Mouse (Mus musculus): ENCODE results near the gene Etv6. TPM values are rescaled to one million over a fixed set of nuclear protein-coding genes. Genes with fewer than 3 reads are reported as not detected.
"Not testable (repeated sequence)": the region's sequence is repeated elsewhere in the genome, so short reads cannot be mapped to it uniquely, and the experiment has no call there.

Etv6 gene
- total and polyA plus RNA-seq, 3 experiments: 12.6 to 25.9 TPM; not detected in 1

DNA sequence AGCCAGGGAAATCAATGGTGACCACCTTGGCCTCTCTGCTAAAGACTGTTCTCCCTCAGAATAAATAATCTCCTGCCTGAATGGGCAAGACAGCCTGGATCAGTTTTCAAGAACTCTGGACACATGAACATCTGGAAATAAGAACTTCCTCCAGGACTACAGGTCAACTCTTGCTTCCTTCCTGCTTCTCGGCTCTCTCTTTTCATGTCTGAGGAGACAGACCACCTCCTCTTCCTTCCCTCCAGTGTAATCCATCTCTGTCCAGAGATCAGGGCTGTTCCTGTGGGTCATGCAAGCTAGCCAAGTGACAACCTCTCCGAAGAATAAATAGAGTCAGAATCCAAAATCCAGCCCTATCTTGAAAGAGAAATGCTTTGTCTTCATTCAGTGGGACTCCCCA, 37.6 kb upstream of the Etv6 start:
- DNase-seq (ENCODE audit: low read depth, low spot score): no peak

DNA sequence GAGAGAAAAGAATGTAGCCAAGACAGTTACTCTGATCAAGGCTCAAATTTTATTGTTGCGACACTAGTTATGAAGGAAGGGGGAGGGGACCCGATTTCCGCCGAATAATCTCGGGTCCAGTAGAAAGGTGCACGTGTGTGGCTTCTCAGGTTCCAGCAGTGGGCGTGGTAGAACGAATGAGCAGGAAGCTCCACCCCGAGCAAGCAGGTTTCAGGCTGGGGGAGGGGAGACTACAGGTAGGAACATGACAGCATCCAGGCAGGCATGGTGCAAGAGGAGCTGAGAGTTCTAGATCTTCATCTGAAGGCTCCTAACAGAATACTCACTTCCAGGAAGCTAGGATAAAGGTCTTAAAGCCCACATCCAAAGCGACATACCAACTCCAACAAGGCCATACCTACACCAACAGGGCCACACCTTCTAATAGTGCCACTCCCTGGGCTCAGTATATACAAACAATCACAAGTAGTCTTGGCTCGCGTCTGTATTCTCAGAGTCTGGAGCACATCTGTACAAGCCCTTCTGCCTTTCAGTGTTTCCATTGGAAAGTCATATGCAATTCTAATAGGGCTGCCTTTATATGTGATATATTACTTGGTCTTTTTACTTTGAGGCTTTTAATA, 20.9 kb upstream of the Etv6 start:
- H3K79me2 ChIP-seq (ENCODE audit: control insufficient read depth, insufficient read depth, low read length, poor library complexity); H3K9me3 ChIP-seq (replicated peaks; ENCODE audit: insufficient read depth, low read length); DNase-seq (ENCODE audit: low read depth, low spot score); H3K4me1 ChIP-seq (ENCODE audit: control insufficient read depth in 1 of 2, insufficient read depth in 2 of 2, low read length in 2 of 2); H3K36me3 ChIP-seq (ENCODE audit: control insufficient read depth in 1 of 2, insufficient read depth in 2 of 2, low read length in 2 of 2); H3K9ac ChIP-seq (ENCODE audit: control insufficient read depth, low read depth, low read length, poor library complexity, severe bottlenecking); H3K4me3 ChIP-seq (ENCODE audit: control insufficient read depth in 1 of 2, insufficient read depth in 1 of 2, low read depth in 2 of 2, low read length in 2 of 2); H3K27ac ChIP-seq (ENCODE audit: control insufficient read depth, low read depth, low read length); H3K27me3 ChIP-seq (ENCODE audit: control insufficient read depth in 1 of 2, insufficient read depth in 2 of 2, low read length in 2 of 2): not testable (repeated sequence)

More for the DNA sequence above, 37.6 kb upstream of the Etv6 start:
- Histone ChIP-seq H3K27ac (ENCODE audit: control insufficient read depth, low read depth, low read length) (no peak overlapping the region), H3K27me3 (ENCODE audit: control insufficient read depth in 1 of 2, insufficient read depth in 2 of 2, low read length in 2 of 2) (peaks cover 0 to 5% of the 10 kb centered on the region in 2 experiments), H3K4me3 (ENCODE audit: control insufficient read depth in 1 of 2, insufficient read depth in 1 of 2, low read depth in 2 of 2, low read length in 2 of 2) (no peak overlapping the region), H3K9ac (ENCODE audit: control insufficient read depth, low read depth, low read length, poor library complexity, severe bottlenecking) (no peak overlapping the region), H3K4me1 (ENCODE audit: control insufficient read depth in 1 of 2, insufficient read depth in 2 of 2, low read length in 2 of 2) (no peaks in the 10 kb centered on the region), H3K36me3 (ENCODE audit: control insufficient read depth in 1 of 2, insufficient read depth in 2 of 2, low read length in 2 of 2) (no peaks in the 10 kb centered on the region), H3K9me3 (replicated peaks; ENCODE audit: insufficient read depth, low read length) (no peaks in the 10 kb centered on the region), H3K79me2 (ENCODE audit: control insufficient read depth, insufficient read depth, low read length, poor library complexity) (no peaks in the 10 kb centered on the region)
- TF ChIP-seq MAZ (IDR thresholded peaks at IDR 0.05; ENCODE audit: low read depth, low read length) (no peak), TAL1 (IDR thresholded peaks at IDR 0.05; ENCODE audit: low read length) (no peak), HCFC1 (IDR thresholded peaks at IDR 0.05; ENCODE audit: low read depth, low read length) (no peak), POLR2AphosphoS5 (IDR thresholded peaks at IDR 0.05; ENCODE audit: borderline replicate concordance, low read depth, low read length) (no peak), MXI1 (IDR thresholded peaks at IDR 0.05; ENCODE audit: low read depth, low read length) (no peak), ZMIZ1 (IDR thresholded peaks at IDR 0.05; ENCODE audit: low read depth, low read length) (no peak), TCF12 (IDR thresholded peaks at IDR 0.05; ENCODE audit: low read depth, low read length) (no peak), MAFK (IDR thresholded peaks at IDR 0.05; ENCODE audit: borderline replicate concordance, low read depth, low read length) (no peak), RCOR1 (IDR thresholded peaks at IDR 0.05; ENCODE audit: low read depth, low read length) (no peak), KAT2A (conservative IDR thresholded peaks at IDR 0.05; ENCODE audit: low read depth, low read length) (no peak)

DNA sequence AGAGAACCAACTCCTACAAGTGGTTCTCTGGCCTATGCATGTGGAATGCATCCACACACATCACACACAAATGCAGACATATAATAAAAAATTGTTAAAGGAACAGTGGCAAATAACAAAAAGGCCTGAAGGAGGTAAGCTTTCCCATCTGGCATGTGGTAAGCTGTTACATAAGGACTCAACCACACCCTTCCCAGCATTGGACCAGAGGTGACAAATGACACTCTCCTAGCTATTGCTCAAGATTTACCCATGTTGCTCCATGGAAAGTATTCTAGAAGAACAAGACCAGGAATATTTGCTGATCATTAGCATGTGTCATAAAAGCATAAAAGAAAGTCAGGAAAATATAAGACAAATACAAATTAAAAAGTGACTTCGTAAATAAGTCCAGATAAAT, 16.7 kb upstream of the Etv6 start:
- Histone ChIP-seq H3K4me3 (ENCODE audit: control insufficient read depth in 1 of 2, insufficient read depth in 1 of 2, low read depth in 2 of 2, low read length in 2 of 2) (no peak overlapping the region), H3K9me3 (replicated peaks; ENCODE audit: insufficient read depth, low read length) (no peaks in the 10 kb centered on the region), H3K36me3 (ENCODE audit: control insufficient read depth in 1 of 2, insufficient read depth in 2 of 2, low read length in 2 of 2) (no peaks in the 10 kb centered on the region), H3K79me2 (ENCODE audit: control insufficient read depth, insufficient read depth, low read length, poor library complexity) (no peaks in the 10 kb centered on the region), H3K27ac (ENCODE audit: control insufficient read depth, low read depth, low read length) (no peak overlapping the region), H3K9ac (ENCODE audit: control insufficient read depth, low read depth, low read length, poor library complexity, severe bottlenecking) (no peak overlapping the region), H3K4me1 (ENCODE audit: control insufficient read depth in 1 of 2, insufficient read depth in 2 of 2, low read length in 2 of 2) (no peaks in the 10 kb centered on the region), H3K27me3 (ENCODE audit: control insufficient read depth in 1 of 2, insufficient read depth in 2 of 2, low read length in 2 of 2) (peaks cover 0 to 2% of the 10 kb centered on the region in 2 experiments; a peak in 2 of 4 replicates)
- no peak for DNase-seq (ENCODE audit: low read depth, low spot score)
- no peak for TF ChIP-seq USF1 (IDR thresholded peaks at IDR 0.05; ENCODE audit: low read depth, low read length)
- no peak for TF ChIP-seq USF2 (IDR thresholded peaks at IDR 0.05; ENCODE audit: borderline replicate concordance in 1 of 2, insufficient read depth in 1 of 2, low read depth in 1 of 2, low read length in 2 of 2)
- no peak for TF ChIP-seq BHLHE40 (IDR thresholded peaks at IDR 0.05; ENCODE audit: borderline replicate concordance, low read depth, low read length)
- no peak for TF ChIP-seq TAL1 (IDR thresholded peaks at IDR 0.05; ENCODE audit: low read length)
- no peak for TF ChIP-seq KAT2A (conservative IDR thresholded peaks at IDR 0.05; ENCODE audit: low read depth, low read length)
- TF ChIP-seq GATA1 (IDR thresholded peaks at IDR 0.05; ENCODE audit: low read depth, low read length): no peak
- no peak for TF ChIP-seq MXI1 (IDR thresholded peaks at IDR 0.05; ENCODE audit: low read depth, low read length)
- no peak for TF ChIP-seq RAD21 (IDR thresholded peaks at IDR 0.05; ENCODE audit: low read depth, low read length)
- no peak for TF ChIP-seq CHD2 (IDR thresholded peaks at IDR 0.05; ENCODE audit: low read length)
- TF ChIP-seq POLR2A (IDR thresholded peaks at IDR 0.05; ENCODE audit: control insufficient read depth in 1 of 2, insufficient read depth in 1 of 2, low read depth in 1 of 2, low read length in 2 of 2, poor library complexity in 1 of 2): no peak
